Mouse (Mus musculus) cortical plate, adult 2 months (tissue): Measurements from ENCODE around the gene Uhrf1bp1l.

Experiments used
- CTCF ChIP-seq: fragments of 200-500 bp; IDR thresholded peaks from 2 replicates; pipeline ENCODE4 v1.5.1; 2011; ENCODE audit warnings: mild to moderate bottlenecking, control low read depth, low read length; ENCODE audit not compliant: insufficient read depth; ENCODE audit errors: extremely low read depth
- POLR2A ChIP-seq: fragments of 200-500 bp; IDR thresholded peaks from 2 replicates; pipeline ENCODE4 v1.6.1; 2011; ENCODE audit warnings: mild to moderate bottlenecking, low read length, control low read depth; ENCODE audit not compliant: insufficient read depth; ENCODE audit errors: extremely low read depth

DNA sequence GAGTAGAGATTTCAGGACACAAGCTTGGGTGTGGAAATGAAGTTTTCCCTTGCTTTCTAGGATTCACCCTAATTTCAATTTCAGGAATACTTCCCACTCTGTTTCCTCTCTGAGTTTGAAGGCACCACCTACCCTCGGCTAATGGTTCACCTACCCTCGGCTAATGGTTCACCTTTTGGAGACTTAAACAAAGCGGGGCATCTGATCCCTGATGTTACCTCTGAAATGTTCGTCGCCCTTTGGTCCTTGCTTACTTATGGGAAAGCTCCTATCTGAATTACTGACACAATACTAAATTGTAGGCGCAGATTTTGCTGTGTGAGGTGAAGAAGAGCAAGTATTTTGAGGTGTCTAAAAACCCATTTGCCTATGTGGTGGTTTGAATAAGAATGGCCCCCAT, 106.2 kb downstream of the Uhrf1bp1l start:
- TF ChIP-seq CTCF (no peak), POLR2A (no peak)
